Mouse (Mus musculus) gastrocnemius, postnatal 4 days (tissue): Measurements from ENCODE around the gene Fitm2. TPM values are rescaled to one million over a fixed set of nuclear protein-coding genes. Genes with fewer than 3 reads are reported as not detected.

Source experiments
- DNase-seq, 2 experiments: peaks; one replicate each; pipeline ENCODE4 v3.0.0; 2021 to 2022; ENCODE audit warnings: low spot score in 2 of 2, mixed read lengths in 2 of 2
- long read RNA-seq, 2 experiments: library from polyadenylated mRNA; stranded (forward); transcript quantifications; one replicate each; pipeline ENCODE4 v2.0.0; 2021
- total RNA-seq, 2 experiments: library from RNA; stranded (reverse); gene quantifications; 2 replicates each; pipeline ENCODE4 v1.2.3; 2021

The Fitm2 gene
- total RNA-seq = 10 to 100 TPM; 19.6 to 21.6 TPM
- long read RNA-seq, experiment 1, transcript Fitm2-201 (2 exons, 3,967 nt) = major isoform, 15 of 29 reads
- long read RNA-seq, experiment 1, partial matches to known transcripts = 0 of 29 reads
- long read RNA-seq, experiment 1, other reads (novel, unspliced or antisense) = 14 of 29 reads
- long read RNA-seq, experiment 2, transcript Fitm2-201 (2 exons, 3,967 nt) = major isoform, 22 of 41 reads
- long read RNA-seq, experiment 2, partial matches to known transcripts = 0 of 41 reads
- long read RNA-seq, experiment 2, other reads (novel, unspliced or antisense) = 19 of 41 reads

DNA sequence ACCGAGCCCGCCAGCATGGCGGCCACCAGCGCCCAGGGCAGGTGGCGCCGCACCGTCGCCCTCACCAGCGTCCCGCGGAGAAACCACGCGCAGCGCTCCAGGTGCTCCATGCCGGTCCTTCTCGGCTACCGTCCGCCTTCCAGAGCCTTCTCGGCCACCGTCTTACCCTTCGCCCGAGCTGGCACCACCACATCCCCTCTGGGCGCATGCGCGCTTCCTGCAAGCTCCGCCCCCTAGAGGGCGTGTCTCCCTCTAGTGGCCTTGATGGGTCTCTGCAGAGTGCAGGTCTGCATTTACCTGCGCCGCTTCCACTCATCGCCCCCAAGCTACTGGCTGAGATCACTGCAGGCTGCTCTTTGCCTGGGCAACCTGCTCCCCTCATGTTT is at the start of gene Fitm2:
Gene Fitm2, minus strand, starts transcription at position 164 of the 386 bp plus-strand sequence.
- peak; percentile 86 to 94 for DNase-seq

DNA sequence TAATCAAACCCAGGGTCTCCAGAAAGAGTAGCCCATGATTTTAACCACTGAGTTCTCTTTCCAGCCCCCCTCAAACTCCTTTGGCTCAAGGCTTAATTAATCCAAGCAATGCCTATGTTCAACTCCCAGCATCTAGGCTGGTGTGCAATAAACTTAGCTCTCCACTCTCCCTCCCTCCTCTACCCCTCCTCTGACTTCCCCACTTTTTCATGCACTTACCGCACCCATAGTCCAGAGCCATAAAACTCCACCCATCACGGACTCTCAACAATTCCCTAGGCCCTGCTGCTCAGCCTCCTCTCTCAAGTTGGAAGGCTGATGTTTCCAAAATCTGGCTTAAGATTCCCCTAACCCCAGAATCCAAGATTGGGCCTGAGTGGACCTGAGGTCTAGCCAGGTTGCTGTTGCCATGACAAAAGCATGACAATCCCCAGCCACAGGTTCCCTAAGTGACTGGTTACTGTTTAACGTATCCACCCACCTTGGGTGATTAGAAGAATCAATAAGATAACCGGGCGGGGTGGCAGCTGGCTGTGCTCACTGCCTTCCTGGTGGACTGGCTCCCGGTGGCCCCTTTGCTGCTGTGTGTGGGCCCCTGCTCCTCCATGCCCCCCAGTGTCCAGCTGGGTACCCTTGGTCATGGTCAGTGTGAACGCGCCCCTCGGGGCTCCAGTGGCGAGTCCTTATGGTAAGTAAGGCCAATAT is 34.0 kb upstream of the Fitm2 start, which contains the start of gene Hnf4a:
Gene Hnf4a, plus strand, starts transcription at position 509 of the 705 bp plus-strand sequence.
- DNase-seq = no peak

DNA sequence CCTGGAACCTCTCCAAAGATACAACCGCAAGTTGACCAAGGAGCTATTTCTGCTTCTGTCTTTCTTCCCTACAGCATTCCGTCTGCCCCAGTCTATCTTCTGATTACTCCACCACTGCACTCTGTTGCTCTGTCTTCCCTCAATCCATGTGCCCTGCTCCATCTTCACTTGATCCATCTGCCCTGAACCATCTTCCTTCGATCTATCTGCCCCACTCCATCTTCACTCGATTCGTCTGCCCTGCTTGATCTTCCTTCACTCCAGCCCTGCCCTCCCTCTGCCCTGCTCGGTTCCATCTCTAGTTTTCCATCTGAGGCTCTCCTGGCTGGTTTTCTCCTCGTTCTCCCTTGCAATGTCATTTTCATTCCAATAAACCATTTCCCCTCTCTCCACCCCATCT is 30.8 kb upstream of the Fitm2 start:
- no peak for DNase-seq

DNA sequence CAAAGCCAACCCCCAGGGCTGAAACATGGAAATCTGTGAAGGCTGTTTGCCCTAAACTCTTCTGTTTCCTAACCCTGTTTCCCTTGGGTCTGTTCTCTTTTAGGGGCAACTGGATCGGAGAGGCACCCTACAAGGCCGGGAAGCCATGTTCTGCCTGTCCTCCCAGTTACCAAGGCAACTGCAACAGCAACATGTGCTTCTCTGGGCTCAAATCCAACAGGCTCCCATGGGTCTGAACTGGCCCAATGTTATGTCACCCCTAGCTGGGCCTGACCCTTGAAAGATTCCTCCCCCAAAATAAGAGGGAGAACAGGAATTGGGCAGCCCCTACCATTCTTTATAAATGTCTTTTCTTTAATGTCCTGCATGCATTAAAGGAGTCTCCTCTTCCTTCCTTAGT is 29.8 kb upstream of the Fitm2 start:
- no peak for DNase-seq

DNA sequence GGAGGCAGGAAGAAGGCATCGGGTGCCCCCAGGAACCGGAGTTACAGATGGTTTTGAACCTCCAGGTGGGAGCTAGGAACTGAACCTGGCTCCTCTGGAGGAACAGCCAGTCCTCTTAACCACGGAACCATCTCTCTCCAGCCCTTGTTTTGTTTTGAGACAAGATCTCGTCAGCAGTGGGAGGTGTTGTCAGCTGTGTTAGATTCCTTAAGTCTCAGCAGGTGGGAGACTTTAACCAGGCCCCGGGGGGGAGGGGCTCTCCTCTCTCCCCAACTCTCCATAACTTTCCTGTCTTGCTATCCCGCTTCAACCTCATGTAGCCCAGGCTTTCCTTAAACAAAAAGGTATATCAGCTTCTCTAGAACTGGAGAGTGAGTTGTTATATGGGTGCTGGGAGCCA is 22.0 kb upstream of the Fitm2 start:
- no peak for DNase-seq

DNA sequence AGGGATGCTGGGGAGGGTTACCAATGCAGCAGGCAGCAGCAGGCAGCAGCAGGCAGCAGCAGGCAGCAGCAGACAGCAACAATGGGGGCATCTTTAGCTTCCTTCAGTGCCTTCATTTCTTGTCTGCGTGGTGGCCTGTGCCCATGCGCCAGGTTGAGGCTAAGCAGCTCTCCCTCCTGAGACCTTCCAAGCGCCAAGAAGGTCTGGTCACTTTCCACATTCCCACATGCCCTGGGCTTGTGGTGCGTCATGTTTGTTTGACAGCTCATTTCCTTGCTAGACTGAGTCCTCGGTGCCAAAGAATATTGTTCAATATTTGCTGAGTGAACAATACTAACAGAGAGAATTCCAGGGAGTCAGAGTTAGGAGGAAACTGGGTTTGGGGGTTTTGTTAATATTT is 21.5 kb upstream of the Fitm2 start:
- DNase-seq = no peak

DNA sequence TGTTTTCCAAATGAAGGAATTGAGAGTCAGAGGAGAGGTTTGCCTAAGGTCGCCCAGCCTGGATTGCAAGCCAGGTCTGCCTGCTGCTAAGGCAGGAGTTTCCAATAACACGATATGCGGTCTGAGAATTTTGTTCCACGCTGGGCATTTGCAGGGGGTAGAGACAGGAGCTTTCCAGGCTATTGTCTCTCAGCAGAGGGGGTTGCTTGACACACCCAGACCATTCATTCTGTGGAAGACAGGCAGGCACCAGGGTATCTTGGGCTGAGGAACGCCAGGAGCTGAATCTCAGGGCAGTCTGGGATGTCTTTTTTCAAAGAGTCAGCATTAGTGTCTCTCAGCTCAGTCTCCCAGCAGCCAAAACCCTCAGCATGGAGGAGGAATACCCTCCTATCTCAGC is 20.6 kb upstream of the Fitm2 start:
- DNase-seq = no peak

DNA sequence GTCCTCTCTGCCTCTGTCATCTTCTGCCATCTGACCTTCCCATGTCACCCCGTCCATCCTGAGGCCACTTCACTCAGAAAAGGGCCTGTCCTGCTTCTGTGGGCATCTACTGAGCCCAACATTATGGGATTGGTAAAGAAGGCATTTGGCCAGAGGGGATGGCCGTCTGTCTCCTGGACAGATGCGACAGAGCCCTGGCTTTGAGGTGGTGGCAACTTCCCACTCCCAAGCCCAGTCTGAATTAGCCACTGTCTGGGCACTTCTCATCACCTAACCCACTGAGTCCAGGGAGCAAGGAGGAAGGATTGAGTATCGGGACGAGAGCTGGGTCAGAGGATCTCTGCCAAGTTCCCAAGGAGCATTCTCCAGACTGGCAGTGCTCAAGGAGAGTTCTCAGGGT is 19.6 kb upstream of the Fitm2 start, which contains the start of gene R3hdml:
Gene R3hdml, plus strand, starts transcription at position 301 of the 400 bp plus-strand sequence.
- DNase-seq = no peak

DNA sequence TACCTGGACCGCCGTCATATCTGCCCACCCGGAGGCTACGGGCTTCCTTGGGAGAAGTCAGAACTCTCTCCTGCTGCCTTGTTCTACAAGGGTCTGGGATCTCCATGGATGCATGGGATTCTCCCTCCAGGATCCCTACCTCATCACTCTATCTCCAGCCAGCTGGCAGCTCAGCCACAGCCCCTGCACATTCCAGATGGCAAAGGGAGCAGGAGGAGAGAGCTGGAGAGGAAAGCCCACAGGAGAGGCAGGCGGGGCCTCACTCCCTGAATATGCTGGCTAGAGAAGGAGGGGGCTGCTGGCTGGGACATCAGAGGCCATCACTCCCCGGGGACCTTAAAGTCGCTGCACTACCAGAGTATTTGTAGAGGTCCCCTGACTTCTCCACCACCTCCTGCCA is 18.9 kb upstream of the Fitm2 start:
- no peak for DNase-seq

DNA sequence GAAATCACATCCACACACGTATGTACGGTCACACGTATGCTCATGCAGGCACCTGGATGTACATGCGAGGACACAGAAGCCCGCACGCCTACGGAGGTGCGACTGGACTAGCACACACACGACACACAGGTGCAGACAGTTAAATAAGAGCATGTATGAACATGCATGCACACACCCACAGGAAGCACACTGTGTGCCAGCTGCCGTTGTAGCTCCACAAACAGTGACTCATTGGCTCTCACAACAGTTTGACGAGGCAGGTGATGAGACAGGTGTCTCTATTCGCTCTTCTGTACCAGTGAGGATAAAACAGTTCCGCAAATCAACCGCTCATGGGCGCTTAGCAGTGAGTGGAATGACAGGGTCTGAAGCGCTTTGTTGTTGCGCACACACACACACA is 18.2 kb upstream of the Fitm2 start:
- DNase-seq = no peak

DNA sequence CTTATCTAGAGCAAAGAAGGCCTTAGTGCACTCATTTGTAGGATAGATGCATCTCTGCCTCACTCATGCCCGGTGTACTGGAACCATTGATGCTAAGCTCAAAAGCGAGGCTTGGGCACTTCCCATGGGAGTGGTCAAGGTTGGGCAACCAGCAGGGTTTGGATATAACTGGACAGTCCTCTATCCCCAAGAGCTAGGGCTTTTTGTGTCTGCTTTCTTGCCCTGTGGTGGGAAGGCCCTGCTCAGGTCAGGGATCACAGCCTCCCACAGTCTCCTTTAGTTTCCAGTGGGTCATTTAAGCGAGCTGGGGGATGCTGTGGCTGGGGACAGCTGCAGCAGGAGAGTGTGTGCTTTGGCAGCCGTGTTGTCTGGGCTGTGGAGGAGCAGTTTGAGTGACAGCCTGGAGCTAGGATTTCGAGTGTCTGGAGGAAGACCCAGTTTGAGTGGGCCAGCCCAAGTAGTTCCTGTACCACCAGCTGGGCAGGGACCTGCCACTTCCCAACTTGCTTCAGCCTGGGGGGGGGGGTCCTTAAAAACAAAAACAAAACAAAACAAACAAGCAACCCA is 17.4 kb upstream of the Fitm2 start:
- DNase-seq = no peak

DNA sequence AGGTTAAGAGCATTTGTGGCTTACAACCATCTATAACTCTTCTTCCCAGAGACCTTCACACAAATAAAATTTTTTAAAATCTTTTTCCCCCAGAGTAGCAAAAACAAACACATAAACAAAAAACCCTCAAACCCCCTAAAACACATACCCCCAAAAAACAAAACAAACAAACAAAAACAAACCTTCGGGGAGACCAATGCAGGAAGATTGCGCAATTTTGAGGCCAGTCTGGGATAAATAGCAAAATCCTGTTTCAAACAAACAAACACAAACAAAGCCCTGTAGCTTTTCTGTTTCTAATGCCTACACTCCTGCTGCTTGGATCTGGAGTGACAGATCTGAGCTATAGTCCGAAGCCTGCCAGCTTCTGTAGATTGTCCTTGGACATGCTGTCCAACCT is 14.9 kb upstream of the Fitm2 start:
- DNase-seq = no peak

DNA sequence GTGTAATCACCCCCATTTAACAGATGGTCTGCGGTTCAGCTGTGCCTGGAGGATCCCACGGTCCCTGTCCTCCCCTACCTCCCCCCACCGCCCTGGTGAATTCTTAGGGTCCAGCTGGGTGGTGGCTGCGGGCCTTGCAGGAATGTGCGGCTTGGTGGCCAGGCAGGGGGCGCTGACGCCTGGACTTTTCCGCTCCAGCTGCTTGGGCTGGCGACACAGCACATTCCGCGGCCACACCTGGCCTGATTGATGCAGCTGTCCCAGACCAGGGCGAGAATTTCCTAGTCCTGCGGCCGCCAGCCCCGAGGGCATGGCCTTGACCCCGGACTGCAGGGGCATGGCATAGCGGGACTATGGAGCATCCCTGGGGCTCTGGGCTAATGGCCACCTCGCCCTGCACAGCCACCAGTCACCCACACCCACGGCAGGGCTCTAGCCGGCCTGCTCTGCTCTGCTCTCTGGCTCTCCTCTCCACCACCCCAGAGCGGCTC is 9.2 kb upstream of the Fitm2 start:
- peak in 1 of 2 experiments; percentile 40 for DNase-seq

DNA sequence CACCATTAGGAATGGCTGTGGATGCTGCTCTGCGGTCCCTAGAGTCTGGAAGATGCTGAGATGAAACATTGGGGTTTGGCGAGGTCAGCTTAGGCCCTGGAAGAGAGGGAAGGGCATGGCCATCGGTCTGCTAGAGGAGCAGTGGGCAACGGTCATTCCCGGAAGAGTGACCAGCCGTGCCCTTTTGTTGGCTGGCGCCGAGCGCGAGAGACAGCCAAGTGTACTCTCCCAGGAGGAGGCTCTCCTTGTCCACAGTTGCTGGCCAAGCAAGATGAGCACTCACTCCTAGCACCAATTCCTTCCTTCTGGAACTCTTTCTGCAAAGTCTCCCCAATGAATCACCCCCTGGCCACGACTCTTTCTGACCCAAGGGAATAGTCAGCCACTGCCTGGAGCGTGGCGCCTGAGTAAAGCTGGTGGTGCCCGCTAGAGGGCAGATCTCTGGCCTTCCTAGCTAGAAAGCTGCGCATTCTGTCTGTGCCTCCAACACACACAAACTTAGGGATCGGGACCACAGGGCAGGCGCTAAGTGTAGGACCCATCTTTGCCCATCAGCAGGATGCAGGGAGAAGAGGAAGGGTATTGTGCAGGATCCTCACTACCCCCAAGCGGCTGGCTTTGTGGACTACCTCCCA is 7.9 kb upstream of the Fitm2 start:
- no peak for DNase-seq

DNA sequence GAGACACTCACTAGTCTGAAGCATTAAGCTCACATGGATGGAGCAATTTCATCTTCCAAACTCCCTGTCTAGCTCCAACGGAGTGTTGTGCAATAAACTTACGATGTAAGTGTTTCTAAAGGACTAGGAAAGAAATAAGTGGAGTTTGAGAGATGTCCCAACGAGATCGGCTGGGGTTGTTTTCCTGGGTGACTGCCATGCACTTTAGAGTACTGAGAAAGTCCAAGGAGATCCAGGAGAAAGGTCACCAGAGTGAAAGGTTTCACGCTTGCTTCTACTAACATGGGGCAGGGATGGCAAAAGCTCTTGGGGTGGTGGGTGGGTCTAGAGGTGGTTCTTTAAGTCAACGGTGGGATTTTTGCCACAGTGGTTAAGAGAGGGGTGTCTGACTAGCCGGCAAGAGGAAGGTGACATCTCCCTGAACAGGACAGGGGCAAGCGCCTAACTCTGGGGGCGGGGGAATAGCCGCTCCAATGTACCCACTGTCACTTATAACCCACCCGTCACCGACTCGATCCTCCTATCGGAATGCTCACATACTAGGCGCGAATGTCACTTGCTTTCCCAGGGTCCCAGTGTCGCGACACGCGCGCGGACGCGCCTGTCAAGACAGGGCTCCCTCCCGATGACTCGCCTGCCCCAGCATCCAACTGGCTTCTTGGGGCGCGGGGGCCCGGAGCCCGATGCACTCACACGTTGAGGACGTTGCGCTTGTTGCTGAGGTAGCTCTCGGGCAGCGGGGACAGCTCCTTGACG is 541 bp downstream of the Fitm2 start:
- DNase-seq = no peak

DNA sequence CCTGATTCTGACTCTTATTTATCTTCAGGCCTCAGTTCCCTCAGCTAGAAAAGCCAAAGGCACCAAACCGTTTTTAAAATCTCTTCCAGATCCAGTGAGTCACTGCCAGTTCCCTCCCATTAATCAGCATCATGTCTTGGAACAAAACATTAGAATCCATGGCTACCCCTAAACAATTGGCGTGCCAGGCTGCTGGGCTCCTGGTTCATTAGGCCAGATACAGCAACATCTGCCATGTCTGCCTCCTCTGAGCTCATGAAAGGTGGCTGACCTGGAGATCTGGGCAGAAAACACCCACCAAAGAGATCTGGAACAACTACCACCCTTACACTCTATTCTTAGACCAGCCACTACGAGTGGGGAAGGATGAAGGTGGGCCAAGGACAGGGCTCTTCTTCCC is 1.3 kb downstream of the Fitm2 start:
- DNase-seq = no peak

DNA sequence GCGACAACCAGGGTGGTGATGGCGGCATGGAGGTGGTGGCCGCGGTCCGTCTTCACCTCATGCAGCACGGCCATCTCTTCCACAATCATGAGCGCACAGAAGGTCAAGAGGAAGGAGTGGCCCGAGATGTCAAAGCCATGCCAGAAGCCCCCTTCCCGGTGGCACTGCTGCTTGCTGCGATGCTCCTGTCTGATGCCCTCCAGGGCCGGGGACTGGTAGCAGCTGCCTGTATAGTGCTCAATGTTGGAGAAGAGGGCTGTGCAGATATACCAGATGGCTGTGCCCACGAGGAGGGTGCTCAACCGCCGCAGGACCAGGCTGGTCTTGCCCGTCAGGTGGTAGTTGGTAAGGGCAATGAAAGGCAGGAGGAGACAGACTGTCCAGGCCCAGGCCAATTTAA is 2.7 kb downstream of the Fitm2 start:
- no peak for DNase-seq

DNA sequence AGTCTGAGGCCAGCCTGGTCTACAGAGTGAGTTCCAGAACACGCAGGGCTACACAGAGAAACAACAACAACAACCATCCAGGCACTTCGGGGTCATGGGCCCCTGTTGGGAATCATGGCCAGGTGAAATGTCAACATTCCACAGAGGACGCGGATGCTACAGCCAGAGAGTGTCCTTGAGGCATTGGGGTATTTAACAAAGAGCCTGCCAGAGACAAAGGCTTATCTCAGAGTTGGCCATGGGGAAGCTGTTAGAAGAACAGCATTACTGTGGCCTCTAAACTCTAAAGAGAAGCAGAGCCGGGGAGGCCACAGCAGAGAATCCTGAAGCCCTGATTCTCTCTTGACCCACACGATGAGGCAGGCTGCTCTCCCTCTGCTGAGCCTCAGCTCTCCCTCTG is 3.6 kb downstream of the Fitm2 start:
- DNase-seq = no peak

DNA sequence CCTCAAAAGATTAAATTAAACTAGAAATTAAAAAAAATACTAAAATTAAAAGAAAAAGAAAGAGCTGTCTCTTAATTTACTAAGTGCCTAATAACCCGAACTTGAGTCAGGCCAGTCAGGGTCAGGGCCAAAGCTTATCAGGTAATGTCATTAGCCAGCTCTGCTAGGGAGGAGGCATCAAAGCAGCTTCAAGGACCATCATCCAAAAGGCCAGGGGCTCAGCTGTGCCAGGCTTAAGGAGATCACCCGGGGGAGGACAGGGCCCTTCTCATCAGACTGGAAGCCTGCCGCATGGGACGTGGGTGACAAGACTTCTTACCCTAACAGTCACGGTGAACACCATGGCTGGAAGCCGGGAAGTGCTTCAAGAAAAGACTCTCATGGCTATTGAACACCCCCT is 4.8 kb downstream of the Fitm2 start:
- no peak for DNase-seq

DNA sequence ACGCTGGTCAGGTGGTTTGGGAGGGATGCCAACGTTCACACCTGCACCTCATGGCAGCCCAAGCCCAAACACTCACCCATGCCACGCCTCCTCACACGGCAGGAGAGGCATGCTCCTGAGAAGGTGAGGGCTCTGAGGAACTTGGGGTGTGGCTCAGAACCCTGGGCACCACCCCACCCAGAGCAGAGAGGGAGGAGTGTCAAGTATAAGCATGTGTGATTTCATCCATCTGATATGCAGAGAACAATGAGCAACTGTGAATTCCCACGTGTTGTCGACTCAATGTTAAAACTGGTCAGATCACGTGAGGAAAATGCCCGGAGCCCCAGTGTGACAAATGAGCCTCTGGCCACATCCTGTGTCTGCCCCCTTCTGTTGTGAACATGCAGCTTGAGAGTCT is 5.7 kb downstream of the Fitm2 start:
- no peak for DNase-seq

DNA sequence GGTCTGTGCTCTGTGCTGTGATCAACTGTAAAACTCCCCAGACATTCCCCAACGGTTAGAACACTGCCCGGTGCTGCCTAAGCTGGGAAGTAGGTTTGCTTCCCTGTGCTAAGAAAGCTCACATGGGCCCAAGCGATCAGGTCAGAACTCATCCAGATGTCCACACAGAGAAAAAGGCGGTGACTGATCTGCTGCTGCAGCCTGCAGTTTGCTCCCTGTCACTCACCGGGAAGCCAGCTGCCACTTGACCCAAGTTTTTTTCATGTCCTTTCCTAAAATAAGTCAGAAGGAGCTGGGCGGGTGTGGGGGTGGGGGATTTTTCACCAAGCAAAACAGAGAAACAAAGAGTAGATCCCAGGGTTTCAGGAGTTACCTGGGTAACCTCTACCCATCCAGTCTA is 7.9 kb downstream of the Fitm2 start:
- no peak for DNase-seq
